Mouse (Mus musculus) small intestine, adult 2 months (tissue): ENCODE results near the gene Fam98c.

Experiments used
- CTCF ChIP-seq: fragments of 200-500 bp; IDR thresholded peaks from 2 replicates; pipeline ENCODE4 v1.5.1; 2012; ENCODE audit warnings: low read depth, mild to moderate bottlenecking, control low read depth, inconsistent platforms, low read length, moderate library complexity, mixed read lengths; ENCODE audit not compliant: insufficient replicate concordance, insufficient read length; ENCODE audit errors: extremely low read depth
- POLR2A ChIP-seq: fragments of 200-500 bp; IDR thresholded peaks from 2 replicates; pipeline ENCODE4 v1.6.1; 2012; ENCODE audit warnings: low read depth, mild to moderate bottlenecking, control low read depth, inconsistent platforms, low read length, moderate library complexity

DNA sequence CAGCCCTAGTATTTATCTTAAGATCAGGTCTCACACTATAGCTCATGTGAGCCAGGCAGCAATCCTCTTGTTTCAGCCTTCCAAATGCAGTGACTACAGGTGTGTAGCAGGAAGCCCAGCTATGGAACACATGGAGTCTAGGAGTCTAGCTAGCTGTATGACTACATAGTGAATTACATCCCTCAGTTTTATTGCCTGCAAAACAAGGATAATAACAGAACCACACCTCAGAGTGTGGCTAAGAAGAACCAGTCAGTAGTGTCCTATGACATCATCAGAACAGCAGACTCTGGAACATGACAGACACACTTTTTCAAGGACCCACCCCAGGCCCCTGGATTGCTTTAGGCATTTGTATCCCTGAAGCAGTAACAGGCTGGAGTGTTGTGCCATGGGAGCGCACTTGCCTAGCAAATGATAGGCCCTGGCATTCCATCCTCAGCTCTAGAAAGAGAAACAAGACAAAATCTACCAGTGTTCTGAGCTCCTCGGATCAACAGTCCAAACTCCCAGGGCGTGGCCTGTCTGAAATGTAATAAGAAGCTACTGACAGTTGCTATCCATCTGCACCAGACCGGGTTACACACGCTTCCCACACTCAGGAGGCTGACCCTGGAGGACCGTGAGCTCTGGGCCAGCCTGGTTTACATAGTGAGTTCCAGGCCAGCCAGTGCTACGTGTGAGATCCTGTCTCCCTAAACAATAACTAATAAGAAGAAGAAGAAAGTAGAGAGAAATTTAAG lies 9.2 kb downstream of the Fam98c start:
- TF ChIP-seq POLR2A (no peak), CTCF (no peak)
